Mouse (Mus musculus): ENCODE measurements around the gene Gimap1. TPM values are rescaled to one million over a fixed set of nuclear protein-coding genes. Genes with fewer than 3 reads are reported as not detected.

Gene Gimap1
- polyA plus RNA-seq, 1 experiment, result 98.1 TPM

- peaks cover 29% of the 10 kb centered on the region for H3K36me3 ChIP-seq (ENCODE audit: control insufficient read depth, insufficient read depth, low read length)
These were observed 40.0 kb upstream of the Gimap1 start for GRCm38 (mm10) chr6:48698888-48699287.

GRCm38 (mm10) chr6:48700251-48701075 is 38.4 kb upstream of the Gimap1 start:
- peaks cover 40% of the 10 kb centered on the region for H3K36me3 ChIP-seq (ENCODE audit: control insufficient read depth, insufficient read depth, low read length)
- no peak overlapping the region for H3K4me3 ChIP-seq (ENCODE audit: control insufficient read depth, insufficient read depth, low read length)
- no peaks in the 10 kb centered on the region for H3K27me3 ChIP-seq (ENCODE audit: control insufficient read depth, insufficient read depth, low read length)
- no peak for TF ChIP-seq CTCF (IDR thresholded peaks at IDR 0.05; ENCODE audit: borderline replicate concordance, control insufficient read depth, extremely low read depth, insufficient read depth, low read length, poor library complexity)
- TF ChIP-seq POLR2A (IDR thresholded peaks at IDR 0.05; ENCODE audit: control insufficient read depth, extremely low read depth, insufficient read depth, low read length, poor library complexity), result no peak
- H3K4me1 ChIP-seq (replicated peaks; ENCODE audit: control insufficient read depth, insufficient read depth, low read length), result peaks cover 40% of the 10 kb centered on the region
- peak overlapping the region; percentile 70 for H3K27ac ChIP-seq (ENCODE audit: control insufficient read depth, insufficient read depth, low read length)
- WGBS, result 39% methylated on average over 5 of the region's 5 CpGs
- no peak for DNase-seq

More at GRCm38 (mm10) chr6:48698888-48699287, 40.0 kb upstream of the Gimap1 start:
- no peak for DNase-seq
- peaks cover 33% of the 10 kb centered on the region for H3K4me1 ChIP-seq (replicated peaks; ENCODE audit: control insufficient read depth, insufficient read depth, low read length)
- H3K27me3 ChIP-seq (ENCODE audit: control insufficient read depth, insufficient read depth, low read length), result no peaks in the 10 kb centered on the region
- TF ChIP-seq POLR2A (IDR thresholded peaks at IDR 0.05; ENCODE audit: control insufficient read depth, extremely low read depth, insufficient read depth, low read length, poor library complexity) (no peak), CTCF (IDR thresholded peaks at IDR 0.05; ENCODE audit: borderline replicate concordance, control insufficient read depth, extremely low read depth, insufficient read depth, low read length, poor library complexity) (no peak)
- H3K27ac ChIP-seq (ENCODE audit: control insufficient read depth, insufficient read depth, low read length), result no peak overlapping the region; the same call in 1 of the 2 replicates
- 27% methylated on average over 3 of the region's 3 CpGs for WGBS
- H3K4me3 ChIP-seq (ENCODE audit: control insufficient read depth, insufficient read depth, low read length), result no peak overlapping the region

GRCm38 (mm10) chr6:48702146-48702545 is 36.7 kb upstream of the Gimap1 start:
- Histone ChIP-seq H3K4me1 (replicated peaks; ENCODE audit: control insufficient read depth, insufficient read depth, low read length) (peaks cover 44% of the 10 kb centered on the region), H3K27ac (ENCODE audit: control insufficient read depth, insufficient read depth, low read length) (peak overlapping the region; percentile 2; the same call in 1 of the 2 replicates), H3K36me3 (ENCODE audit: control insufficient read depth, insufficient read depth, low read length) (peaks cover 44% of the 10 kb centered on the region), H3K27me3 (ENCODE audit: control insufficient read depth, insufficient read depth, low read length) (no peaks in the 10 kb centered on the region), H3K4me3 (ENCODE audit: control insufficient read depth, insufficient read depth, low read length) (no peak overlapping the region)
- WGBS, result 94% methylated on average over 7 of the region's 7 CpGs
- no peak for DNase-seq
- TF ChIP-seq POLR2A (IDR thresholded peaks at IDR 0.05; ENCODE audit: control insufficient read depth, extremely low read depth, insufficient read depth, low read length, poor library complexity) (no peak), CTCF (IDR thresholded peaks at IDR 0.05; ENCODE audit: borderline replicate concordance, control insufficient read depth, extremely low read depth, insufficient read depth, low read length, poor library complexity) (no peak)

- DNase-seq, result no peak
- Histone ChIP-seq H3K4me1 (replicated peaks; ENCODE audit: control insufficient read depth, insufficient read depth, low read length) (peaks cover 44% of the 10 kb centered on the region), H3K4me3 (ENCODE audit: control insufficient read depth, insufficient read depth, low read length) (no peak overlapping the region), H3K27me3 (ENCODE audit: control insufficient read depth, insufficient read depth, low read length) (no peaks in the 10 kb centered on the region), H3K36me3 (ENCODE audit: control insufficient read depth, insufficient read depth, low read length) (peaks cover 44% of the 10 kb centered on the region), H3K27ac (ENCODE audit: control insufficient read depth, insufficient read depth, low read length) (peak overlapping the region; percentile 24; the same call in 1 of the 2 replicates)
- TF ChIP-seq CTCF (IDR thresholded peaks at IDR 0.05; ENCODE audit: borderline replicate concordance, control insufficient read depth, extremely low read depth, insufficient read depth, low read length, poor library complexity), result no peak
- TF ChIP-seq POLR2A (IDR thresholded peaks at IDR 0.05; ENCODE audit: control insufficient read depth, extremely low read depth, insufficient read depth, low read length, poor library complexity), result no peak
- 87% methylated on average over 5 of the region's 5 CpGs for WGBS
These were observed 36.3 kb upstream of the Gimap1 start for GRCm38 (mm10) chr6:48702601-48703000.

- no peak for DNase-seq
- TF ChIP-seq POLR2A (IDR thresholded peaks at IDR 0.05; ENCODE audit: control insufficient read depth, extremely low read depth, insufficient read depth, low read length, poor library complexity) (no peak), CTCF (IDR thresholded peaks at IDR 0.05; ENCODE audit: borderline replicate concordance, control insufficient read depth, extremely low read depth, insufficient read depth, low read length, poor library complexity) (no peak)
- Histone ChIP-seq H3K4me3 (ENCODE audit: control insufficient read depth, insufficient read depth, low read length) (no peak overlapping the region), H3K36me3 (ENCODE audit: control insufficient read depth, insufficient read depth, low read length) (peaks cover 44% of the 10 kb centered on the region), H3K4me1 (replicated peaks; ENCODE audit: control insufficient read depth, insufficient read depth, low read length) (peaks cover 40% of the 10 kb centered on the region), H3K27ac (ENCODE audit: control insufficient read depth, insufficient read depth, low read length) (no peak overlapping the region), H3K27me3 (ENCODE audit: control insufficient read depth, insufficient read depth, low read length) (no peaks in the 10 kb centered on the region)
These were observed 34.7 kb upstream of the Gimap1 start for GRCm38 (mm10) chr6:48704146-48704545.

GRCm38 (mm10) chr6:48706130-48706529 is 32.7 kb upstream of the Gimap1 start:
- TF ChIP-seq CTCF (IDR thresholded peaks at IDR 0.05; ENCODE audit: borderline replicate concordance, control insufficient read depth, extremely low read depth, insufficient read depth, low read length, poor library complexity), result no peak
- TF ChIP-seq POLR2A (IDR thresholded peaks at IDR 0.05; ENCODE audit: control insufficient read depth, extremely low read depth, insufficient read depth, low read length, poor library complexity), result no peak
- H3K27me3 ChIP-seq (ENCODE audit: control insufficient read depth, insufficient read depth, low read length), result no peaks in the 10 kb centered on the region
- H3K4me3 ChIP-seq (ENCODE audit: control insufficient read depth, insufficient read depth, low read length), result peak overlapping the region; percentile 52
- DNase-seq, result no peak
- 24% methylated on average over 3 of the region's 3 CpGs for WGBS
- peaks cover 43% of the 10 kb centered on the region for H3K36me3 ChIP-seq (ENCODE audit: control insufficient read depth, insufficient read depth, low read length)
- H3K27ac ChIP-seq (ENCODE audit: control insufficient read depth, insufficient read depth, low read length), result peak overlapping the region; percentile 82
- H3K4me1 ChIP-seq (replicated peaks; ENCODE audit: control insufficient read depth, insufficient read depth, low read length), result peaks cover 33% of the 10 kb centered on the region
